Mouse (Mus musculus): Measurements from ENCODE around the gene Higd2a. TPM values are rescaled to one million over a fixed set of nuclear protein-coding genes. Genes with fewer than 3 reads are reported as not detected.
A peak's percentile ranks its signal among the peaks of the same experiment; 100 is the strongest.

Higd2a gene
- polyA plus RNA-seq, 1 experiment from 2014 or later, result 118 TPM

- Histone ChIP-seq H3K9me3 (replicated peaks) (no peaks in the 10 kb centered on the region), H3K27ac (peak overlapping the region; percentile 85), H3K9ac (peak overlapping the region; percentile 99), H3K36me3 (peaks cover 24% of the 10 kb centered on the region), H3K4me3 (replicated peaks) (peak overlapping the region; percentile 99), H3K4me1 (replicated peaks) (peaks cover 46% of the 10 kb centered on the region), H3K4me2 (peak overlapping the region; percentile 80), H3K27me3 (no peaks in the 10 kb centered on the region)
- DNase-seq, result peak; percentile 50
- peak; percentile 55 for ATAC-seq (ENCODE audit: low read depth)
- WGBS (ENCODE audit: insufficient replicate concordance), result 39% methylated on average over 8 of the region's 8 CpGs
These were observed 24.2 kb upstream of the Higd2a start for GRCm38 (mm10) chr13:54565594-54566345.

GRCm38 (mm10) chr13:54568380-54568779 lies 21.6 kb upstream of the Higd2a start:
- 36% methylated on average over 5 of the region's 5 CpGs for WGBS (ENCODE audit: insufficient replicate concordance)
- no peaks in the 10 kb centered on the region for H3K36me3 ChIP-seq
- no peaks in the 10 kb centered on the region for H3K9me3 ChIP-seq (replicated peaks)
- no peak for DNase-seq
- H3K4me2 ChIP-seq, result no peak overlapping the region
- peaks cover 37% of the 10 kb centered on the region for H3K4me1 ChIP-seq (replicated peaks)
- H3K27me3 ChIP-seq, result no peaks in the 10 kb centered on the region
- H3K9ac ChIP-seq, result no peak overlapping the region
- no peak for ATAC-seq (ENCODE audit: low read depth)
- H3K4me3 ChIP-seq (replicated peaks), result no peak overlapping the region
- no peak overlapping the region for H3K27ac ChIP-seq

- 46% methylated on average over 1 of the region's 1 CpGs for WGBS (ENCODE audit: insufficient replicate concordance)
- Histone ChIP-seq H3K4me1 (replicated peaks) (peaks cover 36% of the 10 kb centered on the region), H3K36me3 (no peaks in the 10 kb centered on the region), H3K9ac (no peak overlapping the region), H3K4me3 (replicated peaks) (no peak overlapping the region), H3K4me2 (no peak overlapping the region), H3K9me3 (replicated peaks) (no peaks in the 10 kb centered on the region), H3K27ac (no peak overlapping the region), H3K27me3 (no peaks in the 10 kb centered on the region)
- no peak for ATAC-seq (ENCODE audit: low read depth)
- DNase-seq, result no peak
These were observed 20.7 kb upstream of the Higd2a start for GRCm38 (mm10) chr13:54569282-54569681.

GRCm38 (mm10) chr13:54570736-54571135 lies 19.3 kb upstream of the Higd2a start:
- Histone ChIP-seq H3K36me3 (no peaks in the 10 kb centered on the region), H3K27ac (no peak overlapping the region), H3K9me3 (replicated peaks) (no peaks in the 10 kb centered on the region), H3K4me2 (no peak overlapping the region), H3K9ac (no peak overlapping the region), H3K4me1 (replicated peaks) (peaks cover 41% of the 10 kb centered on the region), H3K27me3 (no peaks in the 10 kb centered on the region), H3K4me3 (replicated peaks) (no peak overlapping the region)
- no peak for DNase-seq
- WGBS (ENCODE audit: insufficient replicate concordance), result 69% methylated on average over 4 of the region's 4 CpGs
- no peak for ATAC-seq (ENCODE audit: low read depth)

- H3K4me3 ChIP-seq (replicated peaks), result no peak overlapping the region
- DNase-seq (no peak), ATAC-seq (ENCODE audit: low read depth) (no peak)
- no peak overlapping the region for H3K4me2 ChIP-seq
- peaks cover 41% of the 10 kb centered on the region for H3K4me1 ChIP-seq (replicated peaks)
- H3K9ac ChIP-seq, result no peak overlapping the region
- no peak overlapping the region for H3K27ac ChIP-seq
- H3K27me3 ChIP-seq, result no peaks in the 10 kb centered on the region
- WGBS (ENCODE audit: insufficient replicate concordance), result 54% methylated on average over 2 of the region's 2 CpGs
- H3K36me3 ChIP-seq, result no peaks in the 10 kb centered on the region
- H3K9me3 ChIP-seq (replicated peaks), result no peaks in the 10 kb centered on the region
These were observed 18.4 kb upstream of the Higd2a start for GRCm38 (mm10) chr13:54571637-54572036.

- Histone ChIP-seq H3K9me3 (replicated peaks) (no peaks in the 10 kb centered on the region), H3K36me3 (0 out of 2 replicates have a peak, but pooled peaks cover 3% of the 10 kb centered on the region), H3K9ac (no peak overlapping the region), H3K4me1 (replicated peaks) (peaks cover 44% of the 10 kb centered on the region), H3K27ac (no peak overlapping the region), H3K4me2 (no peak overlapping the region), H3K27me3 (no peaks in the 10 kb centered on the region), H3K4me3 (replicated peaks) (no peak overlapping the region)
- no peak for ATAC-seq (ENCODE audit: low read depth)
- DNase-seq, result no peak
- 72% methylated on average over 4 of the region's 4 CpGs for WGBS (ENCODE audit: insufficient replicate concordance)
These were observed 17.4 kb upstream of the Higd2a start for GRCm38 (mm10) chr13:54572621-54573020.

GRCm38 (mm10) chr13:54574854-54575481 lies 15.0 kb upstream of the Higd2a start, which contains the start of gene Arl10:
Gene Arl10, plus strand, starts transcription at chr13:54575015.
- H3K27ac ChIP-seq, result peak within 1 kb of the TSS; percentile 31
- peak; percentile 50 for DNase-seq

GRCm38 (mm10) chr13:54575489-54575888 lies 14.5 kb upstream of the Higd2a start:
- no peaks in the 10 kb centered on the region for H3K9me3 ChIP-seq (replicated peaks)
- WGBS (ENCODE audit: insufficient replicate concordance), result 5% methylated on average over 19 of the region's 19 CpGs
- DNase-seq, result no peak
- peaks cover 13% of the 10 kb centered on the region for H3K36me3 ChIP-seq
- H3K4me2 ChIP-seq, result peak overlapping the region; percentile 83
- peak overlapping the region; percentile 71 for H3K4me3 ChIP-seq (replicated peaks)
- no peaks in the 10 kb centered on the region for H3K27me3 ChIP-seq
- H3K9ac ChIP-seq, result peak overlapping the region; percentile 75
- H3K27ac ChIP-seq, result peak overlapping the region; percentile 31
- peaks cover 43% of the 10 kb centered on the region for H3K4me1 ChIP-seq (replicated peaks)
- no peak for ATAC-seq (ENCODE audit: low read depth)

More at GRCm38 (mm10) chr13:54574854-54575481, 15.0 kb upstream of the Higd2a start, which contains the start of gene Arl10:
- WGBS (ENCODE audit: insufficient replicate concordance), result under 1% methylated on average over 55 of the region's 55 CpGs
- Histone ChIP-seq H3K36me3 (peaks cover 13% of the 10 kb centered on the region), H3K4me2 (peak within 1 kb of the TSS; percentile 83), H3K27me3 (no peaks in the 10 kb centered on the region), H3K9ac (peak within 1 kb of the TSS; percentile 75), H3K4me1 (replicated peaks) (peaks cover 43% of the 10 kb centered on the region), H3K4me3 (replicated peaks) (peak within 1 kb of the TSS; percentile 71), H3K9me3 (replicated peaks) (no peaks in the 10 kb centered on the region)
- peak; percentile 79 for ATAC-seq (ENCODE audit: low read depth)

- DNase-seq (no peak), ATAC-seq (ENCODE audit: low read depth) (no peak)
- no peak overlapping the region for H3K9ac ChIP-seq
- H3K4me1 ChIP-seq (replicated peaks), result peaks cover 43% of the 10 kb centered on the region
- no peaks in the 10 kb centered on the region for H3K9me3 ChIP-seq (replicated peaks)
- H3K27ac ChIP-seq, result no peak overlapping the region
- H3K4me2 ChIP-seq, result no peak overlapping the region
- peaks cover 32% of the 10 kb centered on the region for H3K36me3 ChIP-seq
- 63% methylated on average over 21 of the region's 21 CpGs for whole genome bisulfite sequencing (ENCODE audit: insufficient replicate concordance)
- no peaks in the 10 kb centered on the region for H3K27me3 ChIP-seq
- no peak overlapping the region for H3K4me3 ChIP-seq (replicated peaks)
These were observed 12.1 kb upstream of the Higd2a start for GRCm38 (mm10) chr13:54577652-54578507.

- Histone ChIP-seq H3K9me3 (replicated peaks) (no peaks in the 10 kb centered on the region), H3K4me3 (replicated peaks) (no peak overlapping the region), H3K27ac (no peak overlapping the region), H3K4me2 (no peak overlapping the region), H3K36me3 (peaks cover 67% of the 10 kb centered on the region), H3K27me3 (no peaks in the 10 kb centered on the region), H3K4me1 (replicated peaks) (peaks cover 16% of the 10 kb centered on the region), H3K9ac (no peak overlapping the region)
- DNase-seq, result no peak
- no peak for ATAC-seq (ENCODE audit: low read depth)
- WGBS (ENCODE audit: insufficient replicate concordance), result 66% methylated on average over 2 of the region's 2 CpGs
These were observed 8.6 kb upstream of the Higd2a start for GRCm38 (mm10) chr13:54581385-54581784.

- Histone ChIP-seq H3K9me3 (replicated peaks) (no peaks in the 10 kb centered on the region), H3K9ac (no peak overlapping the region), H3K27ac (no peak overlapping the region), H3K36me3 (peaks cover 71% of the 10 kb centered on the region), H3K4me2 (no peak overlapping the region), H3K27me3 (no peaks in the 10 kb centered on the region), H3K4me1 (replicated peaks) (peaks cover 10% of the 10 kb centered on the region), H3K4me3 (replicated peaks) (no peak overlapping the region)
- 73% methylated on average over 10 of the region's 10 CpGs for WGBS (ENCODE audit: insufficient replicate concordance)
- ATAC-seq (ENCODE audit: low read depth) (no peak), DNase-seq (no peak)
These were observed 7.9 kb upstream of the Higd2a start for GRCm38 (mm10) chr13:54582126-54582525.
